Mouse (Mus musculus): ENCODE measurements around the gene Rassf8. TPM values are rescaled to one million over a fixed set of nuclear protein-coding genes. Genes with fewer than 3 reads are reported as not detected.
A peak's percentile ranks its signal among the peaks of the same experiment; 100 is the strongest.

The Rassf8 gene
- polyA plus RNA-seq, 1 experiment from 2014 or later: 15.7 TPM

DNA sequence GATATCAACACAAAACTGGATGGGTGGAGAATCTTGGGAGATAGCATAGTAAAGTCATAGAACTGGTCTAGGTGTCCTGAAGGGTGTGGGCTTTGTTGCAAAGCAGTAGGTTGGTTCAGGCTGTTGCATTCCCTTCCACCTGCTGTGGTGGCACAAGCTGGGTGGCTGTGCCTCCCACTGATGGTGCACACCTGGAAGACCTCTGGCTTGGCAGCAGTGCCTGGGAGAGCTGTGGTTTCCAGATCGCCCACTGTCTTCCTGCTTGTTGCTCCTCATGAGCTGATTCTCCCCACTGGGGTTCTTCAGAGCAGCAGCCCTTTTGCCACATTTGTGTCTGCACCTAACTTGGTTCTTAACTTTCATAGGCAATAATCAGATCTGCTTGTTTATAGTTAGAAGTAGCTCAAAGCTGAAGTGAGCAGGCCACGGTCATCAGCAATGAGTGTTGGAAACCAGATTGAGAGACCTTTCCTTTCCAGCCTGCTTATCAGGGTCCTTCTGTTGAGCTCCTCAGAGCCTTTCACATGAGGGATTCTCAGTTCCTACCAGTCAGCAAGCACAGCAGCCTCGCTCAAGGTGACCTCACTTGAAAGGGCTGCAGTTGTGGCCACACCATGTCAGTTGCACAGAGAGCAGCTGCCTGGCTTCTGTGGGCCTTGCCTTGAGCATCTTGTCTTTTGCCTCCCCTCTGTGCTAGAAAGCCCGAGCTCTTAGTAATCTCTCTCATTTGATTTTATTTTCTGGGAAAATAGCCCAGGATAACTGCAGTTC is 13.9 kb downstream of the Rassf8 start:
- Histone ChIP-seq H3K9me3 (ENCODE audit: control insufficient read depth, low read length) (no peaks in the 10 kb centered on the region), H3K27me3 (ENCODE audit: control insufficient read depth, insufficient read depth, low read length) (no peaks in the 10 kb centered on the region), H3K4me2 (ENCODE audit: low read length) (no peak overlapping the region), H3K9ac (ENCODE audit: low read length) (peak overlapping the region; percentile 9; the same call in 1 of the 2 replicates), H3K4me1 (ENCODE audit: control insufficient read depth in 2 of 2, insufficient read depth in 2 of 2, low read length in 2 of 2) (peaks cover 49 to 95% of the 10 kb centered on the region in 2 experiments), H3K27ac (replicated peaks in 1 of 2; ENCODE audit: control insufficient read depth in 1 of 2, insufficient read depth in 1 of 2, low read depth in 2 of 2, low read length in 2 of 2) (peak overlapping the region; percentile 88 to 93), H3K4me3 (ENCODE audit: control insufficient read depth in 1 of 2, insufficient read depth in 1 of 2, low read depth in 1 of 2, low read length in 2 of 2) (no peak overlapping the region), H3K36me3 (ENCODE audit: control insufficient read depth, insufficient read depth, low read length) (peaks cover 2% of the 10 kb centered on the region; the same call in 1 of the 2 replicates)
- ATAC-seq (ENCODE audit: insufficient number of reproducible peaks, insufficient read depth, low FRiP score, low read depth): peak; percentile 62
- WGBS: 23% methylated on average over 4 of the region's 4 CpGs

DNA sequence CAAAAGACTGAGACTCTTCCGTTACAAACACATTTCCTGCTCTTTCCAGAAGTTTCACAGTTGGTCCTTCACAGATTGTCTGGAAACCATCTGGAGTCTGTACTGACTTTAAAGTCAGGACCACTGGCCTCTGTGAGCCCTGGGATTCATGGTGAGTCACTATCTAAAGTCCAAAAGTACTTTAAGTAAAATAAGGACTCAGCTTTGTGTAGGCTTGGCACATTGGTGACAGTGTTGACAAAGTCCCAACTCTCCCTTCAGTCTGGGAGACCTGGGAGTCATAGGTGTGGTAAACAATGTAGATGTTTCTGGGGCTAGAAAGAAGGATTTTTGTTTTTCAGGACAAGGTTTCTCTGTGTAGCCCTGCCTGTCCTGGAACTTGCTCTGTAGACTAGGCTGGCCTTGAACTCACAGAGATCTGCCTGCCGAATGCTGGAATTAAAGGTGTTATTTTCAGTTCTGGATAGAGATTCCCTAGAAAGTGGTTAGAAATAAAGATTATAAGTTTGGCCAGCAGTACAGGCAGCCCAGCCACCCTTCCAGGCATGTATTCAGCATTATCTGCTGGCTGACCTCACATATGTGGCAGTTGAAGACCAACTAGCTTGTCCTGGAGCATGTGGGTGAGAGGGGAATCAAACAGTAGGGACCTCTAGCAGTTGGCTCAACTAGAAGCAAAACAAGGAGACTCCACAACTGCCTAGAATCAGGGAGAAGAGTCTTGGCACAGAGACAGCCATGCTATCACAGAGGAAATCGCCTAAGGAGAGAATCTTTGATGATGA is 14.8 kb downstream of the Rassf8 start:
- Histone ChIP-seq H3K9ac (ENCODE audit: low read length) (no peak overlapping the region), H3K9me3 (ENCODE audit: control insufficient read depth, low read length) (no peaks in the 10 kb centered on the region), H3K4me3 (ENCODE audit: control insufficient read depth in 1 of 2, insufficient read depth in 1 of 2, low read depth in 1 of 2, low read length in 2 of 2) (no peak overlapping the region), H3K36me3 (ENCODE audit: control insufficient read depth, insufficient read depth, low read length) (no peaks in the 10 kb centered on the region), H3K27ac (replicated peaks in 1 of 2; ENCODE audit: control insufficient read depth in 1 of 2, insufficient read depth in 1 of 2, low read depth in 2 of 2, low read length in 2 of 2) (peak overlapping the region; percentile 88 to 93), H3K4me2 (ENCODE audit: low read length) (no peak overlapping the region), H3K4me1 (ENCODE audit: control insufficient read depth in 2 of 2, insufficient read depth in 2 of 2, low read length in 2 of 2) (peaks cover 44 to 86% of the 10 kb centered on the region in 2 experiments), H3K27me3 (ENCODE audit: control insufficient read depth, insufficient read depth, low read length) (no peaks in the 10 kb centered on the region)
- WGBS: 69% methylated on average over 3 of the region's 3 CpGs
- no peak for ATAC-seq (ENCODE audit: insufficient number of reproducible peaks, insufficient read depth, low FRiP score, low read depth)

DNA sequence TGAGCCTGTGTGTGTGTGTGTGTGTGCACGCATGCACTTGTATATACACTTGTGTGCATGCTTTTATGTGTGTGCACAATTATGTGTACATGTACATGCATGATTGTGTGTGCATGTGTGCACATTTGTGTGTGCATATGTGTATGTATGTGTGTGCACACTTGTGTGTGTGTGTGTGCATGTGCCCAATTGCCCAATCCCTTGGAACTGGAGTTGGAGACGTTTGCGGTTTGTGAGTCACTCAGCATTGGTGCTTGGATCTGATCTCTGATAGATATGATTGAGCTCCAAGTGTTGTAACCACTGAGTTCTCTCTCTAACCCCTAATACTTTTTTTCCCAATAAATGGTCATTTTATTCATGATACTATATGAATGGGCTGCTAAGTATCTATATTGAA is 15.5 kb downstream of the Rassf8 start:
- no peak overlapping the region for H3K4me3 ChIP-seq (ENCODE audit: control insufficient read depth in 1 of 2, insufficient read depth in 1 of 2, low read depth in 1 of 2, low read length in 2 of 2)
- H3K9ac ChIP-seq (ENCODE audit: low read length): no peak overlapping the region
- H3K4me1 ChIP-seq (ENCODE audit: control insufficient read depth in 2 of 2, insufficient read depth in 2 of 2, low read length in 2 of 2): peaks cover 44 to 84% of the 10 kb centered on the region in 2 experiments
- no peak overlapping the region for H3K27ac ChIP-seq (replicated peaks in 1 of 2; ENCODE audit: control insufficient read depth in 1 of 2, insufficient read depth in 1 of 2, low read depth in 2 of 2, low read length in 2 of 2)
- H3K9me3 ChIP-seq (ENCODE audit: control insufficient read depth, low read length): no peaks in the 10 kb centered on the region
- no peak for ATAC-seq (ENCODE audit: insufficient number of reproducible peaks, insufficient read depth, low FRiP score, low read depth)
- 88% methylated on average over 3 of the region's 3 CpGs for WGBS
- H3K36me3 ChIP-seq (ENCODE audit: control insufficient read depth, insufficient read depth, low read length): no peaks in the 10 kb centered on the region
- no peak overlapping the region for H3K4me2 ChIP-seq (ENCODE audit: low read length)
- no peaks in the 10 kb centered on the region for H3K27me3 ChIP-seq (ENCODE audit: control insufficient read depth, insufficient read depth, low read length)

DNA sequence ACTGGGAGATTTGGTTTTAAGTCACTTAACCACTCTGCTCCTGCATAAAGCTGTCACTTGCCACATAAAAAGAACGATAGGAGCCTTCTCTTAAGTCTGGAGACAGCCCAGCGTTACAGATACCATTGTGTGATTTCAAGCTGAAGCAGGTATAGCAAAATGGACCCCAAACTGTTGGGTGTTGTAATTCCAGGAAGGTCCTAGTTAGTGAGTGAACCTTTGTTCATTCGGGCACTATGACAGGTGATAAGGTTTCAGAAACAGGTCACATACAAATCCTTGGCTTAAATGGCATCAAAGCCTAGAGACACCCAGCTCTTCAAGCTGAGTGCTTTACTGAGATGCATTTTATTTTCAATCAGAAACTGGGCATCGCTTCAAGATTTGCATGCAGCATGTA is 16.5 kb downstream of the Rassf8 start:
- no peak for ATAC-seq (ENCODE audit: insufficient number of reproducible peaks, insufficient read depth, low FRiP score, low read depth)
- H3K4me2 ChIP-seq (ENCODE audit: low read length): no peak overlapping the region

DNA sequence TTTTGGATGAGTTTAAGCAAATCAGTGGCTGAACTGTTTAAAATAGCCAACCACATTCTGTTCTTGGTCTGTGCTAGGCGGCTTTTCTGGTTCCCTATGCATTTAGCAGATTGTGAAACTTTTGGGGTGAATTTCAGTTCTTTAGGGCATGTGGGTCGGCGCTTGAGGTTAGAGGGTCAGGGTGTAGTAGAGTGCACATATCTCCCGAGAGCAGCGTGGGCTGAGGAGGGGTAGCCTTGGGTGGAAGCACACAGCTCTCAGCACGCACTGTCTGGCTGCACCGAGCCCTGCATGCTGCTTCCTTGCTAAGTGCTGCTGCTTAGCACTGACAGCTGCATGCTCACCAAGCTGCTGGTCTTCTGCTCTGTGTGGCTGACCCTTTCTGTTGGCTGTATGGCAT is 18.5 kb downstream of the Rassf8 start:
- no peaks in the 10 kb centered on the region for H3K9me3 ChIP-seq (ENCODE audit: control insufficient read depth, low read length)
- H3K4me2 ChIP-seq (ENCODE audit: low read length): no peak overlapping the region
- H3K27me3 ChIP-seq (ENCODE audit: control insufficient read depth, insufficient read depth, low read length): no peaks in the 10 kb centered on the region
- H3K4me1 ChIP-seq (ENCODE audit: control insufficient read depth in 2 of 2, insufficient read depth in 2 of 2, low read length in 2 of 2): peaks cover 51 to 80% of the 10 kb centered on the region in 2 experiments
- no peak overlapping the region for H3K4me3 ChIP-seq (ENCODE audit: control insufficient read depth in 1 of 2, insufficient read depth in 1 of 2, low read depth in 1 of 2, low read length in 2 of 2)
- H3K27ac ChIP-seq (replicated peaks in 1 of 2; ENCODE audit: control insufficient read depth in 1 of 2, insufficient read depth in 1 of 2, low read depth in 2 of 2, low read length in 2 of 2): peak overlapping the region in 1 of 2 experiments; percentile 30; a peak in 2 of 4 replicates
- 40% methylated on average over 7 of the region's 7 CpGs for WGBS
- H3K36me3 ChIP-seq (ENCODE audit: control insufficient read depth, insufficient read depth, low read length): no peaks in the 10 kb centered on the region
- H3K9ac ChIP-seq (ENCODE audit: low read length): peak overlapping the region; percentile 45; the same call in 1 of the 2 replicates
- ATAC-seq (ENCODE audit: insufficient number of reproducible peaks, insufficient read depth, low FRiP score, low read depth): no peak

More for the DNA sequence above, 16.5 kb downstream of the Rassf8 start:
- H3K27me3 ChIP-seq (ENCODE audit: control insufficient read depth, insufficient read depth, low read length): no peaks in the 10 kb centered on the region
- H3K9ac ChIP-seq (ENCODE audit: low read length): no peak overlapping the region
- 53% methylated on average over 4 of the region's 4 CpGs for WGBS
- no peaks in the 10 kb centered on the region for H3K36me3 ChIP-seq (ENCODE audit: control insufficient read depth, insufficient read depth, low read length)
- peak overlapping the region; percentile 9 to 44 for H3K27ac ChIP-seq (replicated peaks in 1 of 2; ENCODE audit: control insufficient read depth in 1 of 2, insufficient read depth in 1 of 2, low read depth in 2 of 2, low read length in 2 of 2)
- H3K4me3 ChIP-seq (ENCODE audit: control insufficient read depth in 1 of 2, insufficient read depth in 1 of 2, low read depth in 1 of 2, low read length in 2 of 2): no peak overlapping the region
- H3K9me3 ChIP-seq (ENCODE audit: control insufficient read depth, low read length): no peaks in the 10 kb centered on the region
- peaks cover 52 to 86% of the 10 kb centered on the region in 2 experiments for H3K4me1 ChIP-seq (ENCODE audit: control insufficient read depth in 2 of 2, insufficient read depth in 2 of 2, low read length in 2 of 2)

DNA sequence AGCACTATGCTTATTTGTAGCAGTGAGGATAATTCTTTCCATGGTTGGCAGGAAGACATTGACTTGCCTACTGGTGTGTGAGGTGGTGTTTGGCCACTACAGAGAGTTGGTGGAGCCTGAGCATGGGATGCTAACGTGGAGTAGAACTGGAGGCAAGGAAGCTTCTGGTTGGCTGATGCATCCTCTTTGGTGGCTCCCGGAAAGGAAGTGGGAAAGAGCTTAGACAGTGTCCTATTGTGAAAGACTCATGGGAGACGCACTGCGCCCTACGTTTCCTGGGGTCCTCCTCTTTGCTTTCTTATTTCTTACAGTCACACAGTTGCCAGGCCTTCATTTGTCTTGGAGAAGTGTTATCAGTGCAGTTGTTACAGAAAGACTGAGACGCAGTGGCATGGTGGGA is 20.4 kb downstream of the Rassf8 start:
- no peak overlapping the region for H3K9ac ChIP-seq (ENCODE audit: low read length)
- H3K4me3 ChIP-seq (ENCODE audit: control insufficient read depth in 1 of 2, insufficient read depth in 1 of 2, low read depth in 1 of 2, low read length in 2 of 2): no peak overlapping the region
- H3K27me3 ChIP-seq (ENCODE audit: control insufficient read depth, insufficient read depth, low read length): no peaks in the 10 kb centered on the region
- no peaks in the 10 kb centered on the region for H3K9me3 ChIP-seq (ENCODE audit: control insufficient read depth, low read length)
- no peak overlapping the region for H3K4me2 ChIP-seq (ENCODE audit: low read length)
- H3K36me3 ChIP-seq (ENCODE audit: control insufficient read depth, insufficient read depth, low read length): no peaks in the 10 kb centered on the region
- H3K27ac ChIP-seq (replicated peaks in 1 of 2; ENCODE audit: control insufficient read depth in 1 of 2, insufficient read depth in 1 of 2, low read depth in 2 of 2, low read length in 2 of 2): peak overlapping the region in 1 of 2 experiments; percentile 97; a peak in 2 of 4 replicates
- H3K4me1 ChIP-seq (ENCODE audit: control insufficient read depth in 2 of 2, insufficient read depth in 2 of 2, low read length in 2 of 2): peaks cover 44 to 71% of the 10 kb centered on the region in 2 experiments
- WGBS: 78% methylated on average over 6 of the region's 6 CpGs
- ATAC-seq (ENCODE audit: insufficient number of reproducible peaks, insufficient read depth, low FRiP score, low read depth): no peak

DNA sequence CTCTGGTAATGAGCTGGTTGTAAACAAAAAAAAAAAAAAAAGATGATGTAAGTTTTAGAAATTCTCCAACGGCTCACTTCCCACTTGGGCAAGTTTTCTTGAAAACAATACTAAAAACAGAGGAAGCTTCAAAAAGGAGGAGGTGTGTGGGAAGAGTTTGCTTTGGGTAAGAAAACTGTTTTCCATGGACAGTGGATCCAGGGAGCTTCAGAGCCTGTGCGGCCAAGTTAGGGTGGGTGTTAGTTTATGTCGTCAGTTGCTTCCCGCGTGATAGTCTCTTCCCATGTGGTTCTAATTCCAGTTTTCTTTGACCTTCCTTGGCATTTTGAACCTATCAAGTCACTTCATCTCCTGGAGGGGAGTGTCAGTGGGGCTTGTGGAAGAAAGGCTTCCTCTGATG is 21.1 kb downstream of the Rassf8 start:
- H3K9ac ChIP-seq (ENCODE audit: low read length): no peak overlapping the region
- peaks cover 44 to 66% of the 10 kb centered on the region in 2 experiments for H3K4me1 ChIP-seq (ENCODE audit: control insufficient read depth in 2 of 2, insufficient read depth in 2 of 2, low read length in 2 of 2)
- WGBS: 68% methylated on average over 5 of the region's 5 CpGs
- H3K36me3 ChIP-seq (ENCODE audit: control insufficient read depth, insufficient read depth, low read length): no peaks in the 10 kb centered on the region
- no peaks in the 10 kb centered on the region for H3K27me3 ChIP-seq (ENCODE audit: control insufficient read depth, insufficient read depth, low read length)
- no peaks in the 10 kb centered on the region for H3K9me3 ChIP-seq (ENCODE audit: control insufficient read depth, low read length)
- H3K27ac ChIP-seq (replicated peaks in 1 of 2; ENCODE audit: control insufficient read depth in 1 of 2, insufficient read depth in 1 of 2, low read depth in 2 of 2, low read length in 2 of 2): peak overlapping the region; percentile 97 to 99
- no peak overlapping the region for H3K4me2 ChIP-seq (ENCODE audit: low read length)
- ATAC-seq (ENCODE audit: insufficient number of reproducible peaks, insufficient read depth, low FRiP score, low read depth): no peak
- no peak overlapping the region for H3K4me3 ChIP-seq (ENCODE audit: control insufficient read depth in 1 of 2, insufficient read depth in 1 of 2, low read depth in 1 of 2, low read length in 2 of 2)

All from heart, embryonic 14.5 days (tissue).